Mouse (Mus musculus) gastrocnemius, postnatal 10 days (tissue): Measurements from ENCODE around the gene St3gal4. TPM values are rescaled to one million over a fixed set of nuclear protein-coding genes. Genes with fewer than 3 reads are reported as not detected.

Source experiments
- DNase-seq: peaks from one replicate; pipeline ENCODE4 v3.0.0; 2021; ENCODE audit warnings: mixed read lengths
- total RNA-seq, 2 experiments: library from RNA; stranded (reverse); gene quantifications; 2 replicates each; pipeline ENCODE4 v1.2.3; 2021

St3gal4 gene
- total RNA-seq, 2 experiments from 2014 or later = 12.7 to 13.1 TPM

DNA sequence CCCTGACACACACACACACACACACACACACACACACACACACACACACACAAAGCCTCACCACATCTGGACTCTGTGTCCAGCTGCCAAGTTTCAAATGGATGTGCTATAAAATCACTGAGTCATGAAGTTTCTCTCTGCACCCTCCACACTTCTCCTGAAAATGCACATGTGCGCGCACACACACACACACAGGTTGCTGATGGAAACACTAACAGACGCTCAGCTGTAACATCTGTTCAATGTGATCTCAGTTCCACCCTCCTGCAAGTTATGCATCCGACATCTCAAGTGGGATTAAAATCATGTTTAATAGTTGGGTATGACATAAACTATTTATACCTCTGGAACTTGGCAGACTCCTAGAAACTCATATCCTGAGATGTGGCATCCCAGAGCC lies 115.0 kb downstream of the St3gal4 start:
- no peak for DNase-seq

DNA sequence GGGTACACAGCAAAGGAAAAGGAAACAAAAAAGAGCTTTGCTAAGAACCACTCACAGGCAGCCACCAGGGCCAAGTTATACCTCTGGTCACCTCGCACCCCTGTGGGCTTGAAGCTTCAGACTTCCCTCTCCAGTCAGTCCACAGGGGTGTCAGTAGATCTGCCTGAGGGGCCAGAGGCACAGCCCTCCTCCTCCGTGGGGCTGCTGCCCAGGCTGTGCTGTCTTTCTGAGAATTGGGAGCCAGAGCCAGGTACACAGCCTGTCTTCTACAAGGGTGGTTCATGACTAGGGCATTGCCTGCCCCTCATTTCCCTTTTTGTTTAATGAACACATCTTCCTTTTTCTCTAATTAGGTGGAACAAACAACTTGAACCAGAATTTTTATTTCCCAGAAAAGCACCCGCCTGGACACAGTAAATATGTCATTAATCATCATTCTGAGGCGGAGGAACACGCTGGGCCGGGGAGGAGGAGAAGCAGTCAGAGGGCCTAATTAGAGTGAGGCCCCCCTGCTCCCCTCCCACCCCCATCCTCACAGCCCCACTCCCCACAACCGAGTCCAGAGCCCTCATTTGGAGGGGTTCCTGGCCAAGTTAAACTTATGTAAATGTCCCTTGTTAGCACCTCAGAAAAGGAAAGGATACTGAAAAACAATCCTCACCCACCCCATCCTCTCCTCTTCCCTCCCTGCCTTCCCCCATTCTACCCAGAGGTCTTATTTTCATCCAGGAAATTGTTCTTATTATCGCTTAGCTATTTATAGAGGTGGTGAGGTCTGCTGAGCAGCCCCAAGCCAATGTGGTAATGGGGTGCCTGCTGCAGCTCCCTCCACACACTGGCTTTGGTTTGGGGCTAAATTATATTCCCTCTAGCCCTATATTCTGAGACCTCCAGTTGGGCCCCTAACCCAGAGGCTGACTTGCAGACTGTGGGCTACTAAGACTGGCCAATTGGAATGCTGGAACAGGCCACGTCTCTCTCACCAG lies 120.9 kb downstream of the St3gal4 start:
- DNase-seq = no peak

Other genes with a start within 250 kb of the St3gal4 start
- 10 to 100 TPM; 11.2 TPM for gene Dcps, start 56.8 kb upstream of the St3gal4 start, total RNA-seq
- gene Srpr, start 80.9 kb upstream of the St3gal4 start, total RNA-seq = 100 to 1,000 TPM; 171 to 172 TPM
- gene Tirap, start 81.0 kb upstream of the St3gal4 start, total RNA-seq = 10 to 100 TPM; 17.1 to 18.4 TPM
- gene Foxred1, start 91.8 kb upstream of the St3gal4 start, total RNA-seq = 10 to 100 TPM; 34.8 to 41.1 TPM
- 10 to 100 TPM; 27.2 to 28.7 TPM for gene Fam118b, start 148.5 kb upstream of the St3gal4 start, total RNA-seq
- gene Rpusd4, start 148.6 kb upstream of the St3gal4 start, total RNA-seq = 1 to 10 TPM; 6.9 to 8.1 TPM